Mouse (Mus musculus) hindbrain, embryonic 16.5 days (tissue): Measurements from ENCODE around the gene Kcnc2. TPM values are rescaled to one million over a fixed set of nuclear protein-coding genes. Genes with fewer than 3 reads are reported as not detected.
"Not testable (repeated sequence)": the region's sequence is repeated elsewhere in the genome, so short reads cannot be mapped to it uniquely, and the experiment has no call there.

Experiments
- ATAC-seq: fragments of 200-750 bp; cut with Nextera tagmentation; 2 replicates; pipeline ENCODE4 v1.8.0; 2017; ENCODE audit warnings: moderate TSS enrichment, moderate library complexity
- H3K27ac ChIP-seq: fragments of 300-500 bp; sonication (generic); 2 replicates; pipeline ENCODE4 v1.5.1; 2014; ENCODE audit warnings: low read depth, mild to moderate bottlenecking, control low read depth, low read length, moderate library complexity
- H3K27me3 ChIP-seq: fragments of 300-500 bp; sonication (generic); replicated peaks from 2 replicates; pipeline ENCODE4 v1.6.1; 2014; ENCODE audit warnings: low read length; ENCODE audit not compliant: control insufficient read depth, insufficient read depth
- H3K36me3 ChIP-seq: fragments of 300-500 bp; sonication (generic); 2 replicates; pipeline ENCODE4 v1.6.1; 2014; ENCODE audit warnings: mild to moderate bottlenecking, low read length, moderate library complexity, mixed read lengths; ENCODE audit not compliant: control insufficient read depth, insufficient read depth
- H3K4me1 ChIP-seq: fragments of 300-500 bp; sonication (generic); 2 replicates; pipeline ENCODE4 v1.6.1; 2014; ENCODE audit warnings: low read depth, low read length; ENCODE audit not compliant: control insufficient read depth, insufficient read depth
- H3K4me2 ChIP-seq: fragments of 300-500 bp; sonication (generic); 2 replicates; pipeline ENCODE4 v1.6.1; 2014; ENCODE audit warnings: mild to moderate bottlenecking, low read length, control low read depth, moderate library complexity
- H3K4me3 ChIP-seq: fragments of 300-500 bp; sonication (generic); 2 replicates; pipeline ENCODE4 v1.5.1; 2014; ENCODE audit warnings: mild to moderate bottlenecking, low read length, control low read depth, moderate library complexity
- H3K9ac ChIP-seq: fragments of 300-500 bp; sonication (generic); 2 replicates; pipeline ENCODE4 v1.6.1; 2014; ENCODE audit warnings: low read depth, mild to moderate bottlenecking, control low read depth, low read length, moderate library complexity
- H3K9me3 ChIP-seq: fragments of 300-500 bp; sonication (generic); 2 replicates; pipeline ENCODE4 v1.6.1; 2014; ENCODE audit warnings: mild to moderate bottlenecking, low read length, moderate library complexity; ENCODE audit not compliant: control insufficient read depth
- WGBS: fragments of 180-500 bp; shearing (Covaris S2); extraction: QIAGEN DNeasy Blood & Tissue Kit; methylation state at CpG from one replicate; pipeline ENCODE4 v1.1.7; 2014; 5-methylcytosine and 5-hydroxymethylcytosine counted together
- polyA plus RNA-seq: library from polyadenylated mRNA; unstranded; fragments of >200 nt; fragmentation: Nextera tagmentation; extraction: Ambion mirVana; gene quantifications from 2 replicates; pipeline ENCODE4 v1.2.1, GENCODE M21; 2015

Kcnc2 gene
- 7.5 and 8.1 TPM in 2 replicates for polyA plus RNA-seq

- Histone ChIP-seq H3K9ac (peak within 1 kb of the TSS; percentile 66), H3K9me3 (no peaks in the 10 kb centered on the region), H3K36me3 (no peaks in the 10 kb centered on the region), H3K27ac (0 out of 2 replicates have a peak within 1 kb of the TSS, but pooled peaks have one; percentile 17), H3K4me2 (peak within 1 kb of the TSS; percentile 81), H3K4me1 (peaks cover 8% of the 10 kb centered on the region), H3K27me3 (peaks cover 3% of the 10 kb centered on the region; the same call in 1 of the 2 replicates), H3K4me3 (peak within 1 kb of the TSS; percentile 52)
- peak; percentile 56 for ATAC-seq
- under 1% methylated on average over 20 of the region's 20 CpGs for WGBS
These were observed at the start of gene Kcnc2 for GRCm38 (mm10) chr10:112270887-112271802. TSS of gene Kcnc2 (plus strand) at chr10:112271121.

GRCm38 (mm10) chr10:112227073-112227472, 43.8 kb upstream of the Kcnc2 start:
- ATAC-seq, result no peak
- WGBS, result 76% methylated on average over 1 of the region's 1 CpGs
- no peaks in the 10 kb centered on the region for H3K36me3 ChIP-seq

GRCm38 (mm10) chr10:112229091-112229843, 41.7 kb upstream of the Kcnc2 start:
- H3K4me1 ChIP-seq, H3K27me3 ChIP-seq, H3K27ac ChIP-seq, H3K9ac ChIP-seq, ATAC-seq, H3K4me3 ChIP-seq, H3K9me3 ChIP-seq, H3K4me2 ChIP-seq, H3K36me3 ChIP-seq: not testable (repeated sequence)
- WGBS, result 41% methylated on average over 6 of the region's 6 CpGs

More at GRCm38 (mm10) chr10:112227073-112227472, 43.8 kb upstream of the Kcnc2 start:
- H3K9me3 ChIP-seq, result no peaks in the 10 kb centered on the region
- H3K4me2 ChIP-seq, result no peak overlapping the region
- no peak overlapping the region for H3K9ac ChIP-seq
- no peak overlapping the region for H3K27ac ChIP-seq
- H3K27me3 ChIP-seq, result no peaks in the 10 kb centered on the region
- H3K4me3 ChIP-seq, result no peak overlapping the region
- no peaks in the 10 kb centered on the region for H3K4me1 ChIP-seq

- not testable (repeated sequence) for H3K4me2 ChIP-seq, ATAC-seq, H3K9me3 ChIP-seq, H3K27me3 ChIP-seq, H3K4me3 ChIP-seq, H3K9ac ChIP-seq, H3K4me1 ChIP-seq, H3K27ac ChIP-seq, H3K36me3 ChIP-seq
- WGBS, result 19% methylated on average over 1 of the region's 1 CpGs
These were observed 38.2 kb upstream of the Kcnc2 start for GRCm38 (mm10) chr10:112232733-112233132.

- not testable (repeated sequence) for H3K9ac ChIP-seq, H3K4me2 ChIP-seq, H3K36me3 ChIP-seq, H3K4me3 ChIP-seq, H3K9me3 ChIP-seq, H3K27ac ChIP-seq, H3K4me1 ChIP-seq, H3K27me3 ChIP-seq
- 81% methylated on average over 5 of the region's 5 CpGs for WGBS
- 0 out of 2 replicates have a peak, but pooled peaks have one; percentile 27 for ATAC-seq
These were observed 35.5 kb upstream of the Kcnc2 start for GRCm38 (mm10) chr10:112235396-112235940.

GRCm38 (mm10) chr10:112248273-112248672, 22.6 kb upstream of the Kcnc2 start:
- Histone ChIP-seq H3K36me3 (no peaks in the 10 kb centered on the region), H3K4me2 (no peak overlapping the region), H3K9ac (no peak overlapping the region), H3K4me3 (no peak overlapping the region), H3K9me3 (no peaks in the 10 kb centered on the region), H3K27me3 (no peaks in the 10 kb centered on the region), H3K4me1 (no peaks in the 10 kb centered on the region), H3K27ac (no peak overlapping the region)
- no peak for ATAC-seq
- 67% methylated on average over 2 of the region's 2 CpGs for WGBS

GRCm38 (mm10) chr10:112263467-112263866, 7.5 kb upstream of the Kcnc2 start:
- Histone ChIP-seq H3K4me2 (no peak overlapping the region), H3K4me1 (no peaks in the 10 kb centered on the region), H3K9me3 (no peaks in the 10 kb centered on the region), H3K27ac (no peak overlapping the region), H3K4me3 (no peak overlapping the region), H3K36me3 (no peaks in the 10 kb centered on the region), H3K9ac (no peak overlapping the region), H3K27me3 (no peaks in the 10 kb centered on the region)
- ATAC-seq, result no peak
- WGBS, result 82% methylated on average over 3 of the region's 3 CpGs

GRCm38 (mm10) chr10:112269481-112269880, 1.4 kb upstream of the Kcnc2 start:
- H3K4me2 ChIP-seq, result peak overlapping the region; percentile 81
- 71% methylated on average over 3 of the region's 3 CpGs for WGBS
- no peak overlapping the region for H3K27ac ChIP-seq
- H3K4me1 ChIP-seq, result peaks cover 8% of the 10 kb centered on the region
- ATAC-seq, result no peak
- no peaks in the 10 kb centered on the region for H3K9me3 ChIP-seq
- H3K4me3 ChIP-seq, result peak overlapping the region; percentile 52
- H3K36me3 ChIP-seq, result no peaks in the 10 kb centered on the region
- peak overlapping the region; percentile 66; the same call in 1 of the 2 replicates for H3K9ac ChIP-seq
- peaks cover 3% of the 10 kb centered on the region; the same call in 1 of the 2 replicates for H3K27me3 ChIP-seq
